ENCODE assay signal across 15 mouse cellular contexts in the genomic region with DNA sequence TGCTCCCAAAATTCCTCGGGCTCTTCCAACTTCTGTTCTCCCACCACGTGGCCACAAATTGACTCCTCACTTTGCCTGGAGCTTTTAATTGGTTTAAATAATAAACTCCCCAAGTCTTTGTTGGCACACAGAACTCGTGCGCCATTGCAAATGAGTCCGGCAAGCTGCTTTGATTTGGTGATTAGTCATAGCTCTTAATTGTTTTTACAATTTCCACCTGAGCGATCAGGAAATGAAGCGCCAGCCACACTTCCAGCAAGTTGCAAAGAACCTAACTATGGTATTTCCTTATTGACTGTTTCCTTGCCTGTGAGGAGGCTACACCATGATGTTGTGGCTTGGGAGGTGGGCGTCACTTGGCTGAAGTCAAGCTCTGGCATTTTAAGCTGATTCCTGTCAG.
DNase-seq lines count a peak whose midpoint lies in the region; ATAC-seq and TF ChIP-seq lines count a peak whose summit lies in the region.
"Had no signal": no experiment of that assay in that cellular context is flagged by ENCODE, and none has a peak within 500 bp of the region (broad histone marks: within the 10 kb centered on the region; RNA-seq: fewer than 3 reads in every experiment).

No protein-coding gene starts in this region.

- no peak for ATAC-seq in hindbrain, postnatal 0 days
- no peak for ATAC-seq in hindbrain, embryonic 11.5 days (ENCODE audit: low FRiP score)
- ATAC-seq in neural tube, embryonic 14.5 days (ENCODE audit: low read depth) = peak; percentile 34; the same call in 1 of the 2 replicates
- ATAC-seq in neural tube, embryonic 15.5 days (ENCODE audit: low FRiP score) = no peak
- ATAC-seq in forebrain, postnatal 0 days = no peak
- ATAC-seq in liver, embryonic 11.5 days (replicated peaks; ENCODE audit: low FRiP score) = no peak
- ATAC-seq: intestine, postnatal 0 days had no signal

- H3K27me3 ChIP-seq in hindbrain, postnatal 0 days (ENCODE audit: insufficient read depth, low read length) = no peaks in the 10 kb centered on the region
- H3K27me3 ChIP-seq in hindbrain, embryonic 11.5 days (ENCODE audit: control insufficient read depth, insufficient read depth, low read length) = no peaks in the 10 kb centered on the region
- H3K27me3 ChIP-seq in neural tube, embryonic 14.5 days (ENCODE audit: control insufficient read depth, insufficient read depth, low read length) = no peaks in the 10 kb centered on the region
- no peaks in the 10 kb centered on the region for H3K27me3 ChIP-seq in neural tube, embryonic 15.5 days (replicated peaks)
- no peaks in the 10 kb centered on the region for H3K27me3 ChIP-seq in forebrain, postnatal 0 days (ENCODE audit: insufficient read depth, low read length)
- no peaks in the 10 kb centered on the region for H3K27me3 ChIP-seq in liver, embryonic 11.5 days (replicated peaks; ENCODE audit: control insufficient read depth, insufficient read depth, low read length)
- H3K27me3 ChIP-seq: embryonic facial prominence, embryonic 13.5 days had no signal

- WGBS in hindbrain, postnatal 0 days = 57% methylated on average over 8 of the region's 8 CpGs
- WGBS in hindbrain, embryonic 11.5 days = 47% methylated on average over 8 of the region's 8 CpGs
- WGBS in neural tube, embryonic 14.5 days = 35% methylated on average over 8 of the region's 8 CpGs
- 34% methylated on average over 8 of the region's 8 CpGs for WGBS in neural tube, embryonic 15.5 days
- 31% methylated on average over 8 of the region's 8 CpGs for WGBS in forebrain, postnatal 0 days
- 70% methylated on average over 8 of the region's 8 CpGs for WGBS in liver, embryonic 11.5 days

- H3K27ac ChIP-seq in hindbrain, postnatal 0 days = no peak overlapping the region
- no peak overlapping the region for H3K27ac ChIP-seq in hindbrain, embryonic 11.5 days (ENCODE audit: low read depth, low read length)
- H3K27ac ChIP-seq in neural tube, embryonic 14.5 days (ENCODE audit: low read depth, low read length) = no peak overlapping the region
- H3K27ac ChIP-seq in neural tube, embryonic 15.5 days (replicated peaks) = no peak overlapping the region
- H3K27ac ChIP-seq in forebrain, postnatal 0 days (ENCODE audit: low read depth, low read length) = no peak overlapping the region
- H3K27ac ChIP-seq in liver, embryonic 11.5 days (ENCODE audit: low read depth, low read length) = no peak overlapping the region
- H3K27ac ChIP-seq: embryonic facial prominence, embryonic 13.5 days; macrophage had no signal

- no peaks in the 10 kb centered on the region for H3K4me1 ChIP-seq in hindbrain, postnatal 0 days (ENCODE audit: insufficient read depth, low read length)
- no peaks in the 10 kb centered on the region for H3K4me1 ChIP-seq in hindbrain, embryonic 11.5 days (replicated peaks; ENCODE audit: control insufficient read depth, insufficient read depth, low read length)
- no peaks in the 10 kb centered on the region for H3K4me1 ChIP-seq in neural tube, embryonic 14.5 days (ENCODE audit: control insufficient read depth, insufficient read depth, low read length)
- H3K4me1 ChIP-seq in neural tube, embryonic 15.5 days = no peaks in the 10 kb centered on the region
- H3K4me1 ChIP-seq in forebrain, postnatal 0 days (ENCODE audit: insufficient read depth) = no peaks in the 10 kb centered on the region
- H3K4me1 ChIP-seq in liver, embryonic 11.5 days (replicated peaks; ENCODE audit: control insufficient read depth, insufficient read depth, low read length) = no peaks in the 10 kb centered on the region
- H3K4me1 ChIP-seq: embryonic facial prominence, embryonic 13.5 days had no signal

- no peak overlapping the region for H3K4me3 ChIP-seq in hindbrain, postnatal 0 days (ENCODE audit: low read length)
- H3K4me3 ChIP-seq in hindbrain, embryonic 11.5 days (ENCODE audit: low read depth, low read length) = no peak overlapping the region
- no peak overlapping the region for H3K4me3 ChIP-seq in neural tube, embryonic 14.5 days (ENCODE audit: low read depth, low read length)
- H3K4me3 ChIP-seq in neural tube, embryonic 15.5 days (replicated peaks) = no peak overlapping the region
- no peak overlapping the region for H3K4me3 ChIP-seq in forebrain, postnatal 0 days (ENCODE audit: low read depth, low read length)
- H3K4me3 ChIP-seq in liver, embryonic 11.5 days (ENCODE audit: low read depth, low read length) = no peak overlapping the region
- H3K4me3 ChIP-seq: embryonic facial prominence, embryonic 13.5 days had no signal

- peak overlapping the region; percentile 21; the same call in 1 of the 2 replicates for H3K4me2 ChIP-seq in hindbrain, postnatal 0 days (ENCODE audit: low read depth, low read length)
- H3K4me2 ChIP-seq in hindbrain, embryonic 11.5 days (replicated peaks; ENCODE audit: low read depth, low read length) = no peak overlapping the region
- H3K4me2 ChIP-seq in neural tube, embryonic 14.5 days (ENCODE audit: low read depth, low read length) = no peak overlapping the region
- H3K4me2 ChIP-seq in neural tube, embryonic 15.5 days = no peak overlapping the region; the same call in 1 of the 2 replicates
- no peak overlapping the region; the same call in 1 of the 2 replicates for H3K4me2 ChIP-seq in forebrain, postnatal 0 days (ENCODE audit: low read depth)
- no peak overlapping the region for H3K4me2 ChIP-seq in liver, embryonic 11.5 days
- H3K4me2 ChIP-seq: embryonic facial prominence, embryonic 13.5 days had no signal

- H3K36me3 ChIP-seq in hindbrain, postnatal 0 days (ENCODE audit: insufficient read depth, low read length) = no peaks in the 10 kb centered on the region
- H3K36me3 ChIP-seq in hindbrain, embryonic 11.5 days (ENCODE audit: control insufficient read depth, insufficient read depth, low read length) = no peaks in the 10 kb centered on the region
- no peaks in the 10 kb centered on the region for H3K36me3 ChIP-seq in neural tube, embryonic 14.5 days (ENCODE audit: control insufficient read depth, insufficient read depth, low read length)
- H3K36me3 ChIP-seq in neural tube, embryonic 15.5 days = no peaks in the 10 kb centered on the region
- no peaks in the 10 kb centered on the region for H3K36me3 ChIP-seq in forebrain, postnatal 0 days (ENCODE audit: insufficient read depth)
- H3K36me3 ChIP-seq in liver, embryonic 11.5 days (ENCODE audit: control insufficient read depth, insufficient read depth, low read length) = no peaks in the 10 kb centered on the region
- H3K36me3 ChIP-seq: embryonic facial prominence, embryonic 13.5 days had no signal

- TF ChIP-seq CTCF in hindbrain, postnatal 0 days (IDR thresholded peaks at IDR 0.05; ENCODE audit: low read depth) = no peak
- no peak for TF ChIP-seq CTCF in forebrain, postnatal 0 days (IDR thresholded peaks at IDR 0.05; ENCODE audit: low read depth)

- no peaks in the 10 kb centered on the region for H3K9me3 ChIP-seq in hindbrain, postnatal 0 days (ENCODE audit: low read length)
- no peaks in the 10 kb centered on the region for H3K9me3 ChIP-seq in hindbrain, embryonic 11.5 days (ENCODE audit: control insufficient read depth, low read length)
- H3K9me3 ChIP-seq in neural tube, embryonic 14.5 days (ENCODE audit: control insufficient read depth, low read length) = no peaks in the 10 kb centered on the region
- no peaks in the 10 kb centered on the region for H3K9me3 ChIP-seq in neural tube, embryonic 15.5 days (replicated peaks)
- H3K9me3 ChIP-seq in forebrain, postnatal 0 days (ENCODE audit: low read length) = no peaks in the 10 kb centered on the region
- H3K9me3 ChIP-seq in liver, embryonic 11.5 days (ENCODE audit: control insufficient read depth, low read length) = no peaks in the 10 kb centered on the region
- H3K9me3 ChIP-seq: embryonic facial prominence, embryonic 13.5 days had no signal

- no peak overlapping the region for H3K9ac ChIP-seq in hindbrain, postnatal 0 days (replicated peaks; ENCODE audit: low read length)
- no peak overlapping the region for H3K9ac ChIP-seq in hindbrain, embryonic 11.5 days (ENCODE audit: low read depth, low read length)
- no peak overlapping the region for H3K9ac ChIP-seq in neural tube, embryonic 14.5 days (replicated peaks; ENCODE audit: low read depth, low read length)
- no peak overlapping the region for H3K9ac ChIP-seq in neural tube, embryonic 15.5 days (replicated peaks)
- no peak overlapping the region for H3K9ac ChIP-seq in forebrain, postnatal 0 days
- H3K9ac ChIP-seq in liver, embryonic 11.5 days (ENCODE audit: low read depth, low read length) = no peak overlapping the region
- H3K9ac ChIP-seq: embryonic facial prominence, embryonic 13.5 days had no signal

- DNase-seq in hindbrain, postnatal 0 days (ENCODE audit: low spot score) = peak; percentile 46
- DNase-seq in hindbrain, embryonic 11.5 days (ENCODE audit: low spot score) = no peak
- peak; percentile 29 for DNase-seq in forebrain, postnatal 0 days
- peak; percentile 2 for DNase-seq in telencephalon, adult 2 months (ENCODE audit: low read depth, low spot score)
- DNase-seq in adrenal gland, adult (ENCODE audit: inconsistent age in 2 of 2, low spot score in 1 of 2) = no peak
- no peak for DNase-seq in liver, embryonic 11.5 days (ENCODE audit: low spot score)
- DNase-seq: cerebellum, adult 8-10 months; lung, adult 18-20 months; right cerebral cortex, postnatal 14 days; thymus, postnatal 4 days had no signal

Comparison
In these comparisons a context has a peak if more than half of its experiments do, and no peak if none do; other contexts are left out.
1. DNase-seq: peak in hindbrain, postnatal 0 days (single experiment), forebrain, postnatal 0 days (single experiment) and telencephalon, adult 2 months (single experiment); none in hindbrain, embryonic 11.5 days (single experiment), adrenal gland, adult (0 of 2) and liver, embryonic 11.5 days (single experiment).